Mouse (Mus musculus) neutrophil, adult 59 days (primary cell): Measurements from ENCODE around the gene Gm6096. TPM values are rescaled to one million over a fixed set of nuclear protein-coding genes. Genes with fewer than 3 reads are reported as not detected.

Experiments
- total RNA-seq, 2 experiments: library from RNA; stranded (reverse); gene quantifications; 1 replicate in 1 of 2; 2 replicates in 1 of 2; pipeline ENCODE4 v1.2.4; 2023

Gene Gm6096
- not detected for total RNA-seq

DNA sequence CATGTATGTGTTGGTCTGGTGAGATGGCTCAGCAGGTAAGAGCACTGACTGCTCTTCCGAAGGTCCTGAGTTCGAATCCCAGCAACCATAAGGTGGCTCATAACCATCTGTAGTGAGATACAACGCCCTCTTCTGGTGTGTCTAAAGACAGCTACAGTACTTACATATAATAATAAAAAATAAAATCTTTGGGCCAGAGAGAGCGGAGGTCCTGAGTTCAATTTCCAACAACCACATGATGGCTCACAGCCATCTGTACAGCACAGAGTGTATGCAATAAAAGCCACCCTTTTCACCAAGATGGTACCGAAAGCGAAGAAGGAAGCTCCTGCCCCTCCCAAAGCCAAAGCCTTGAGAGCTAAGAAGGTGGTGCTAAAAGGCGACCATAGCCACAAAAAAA, at the start of gene Gm6096:
Gene Gm6096 (plus strand): TSS at position 301 of the 400 bp plus-strand sequence.

DNA sequence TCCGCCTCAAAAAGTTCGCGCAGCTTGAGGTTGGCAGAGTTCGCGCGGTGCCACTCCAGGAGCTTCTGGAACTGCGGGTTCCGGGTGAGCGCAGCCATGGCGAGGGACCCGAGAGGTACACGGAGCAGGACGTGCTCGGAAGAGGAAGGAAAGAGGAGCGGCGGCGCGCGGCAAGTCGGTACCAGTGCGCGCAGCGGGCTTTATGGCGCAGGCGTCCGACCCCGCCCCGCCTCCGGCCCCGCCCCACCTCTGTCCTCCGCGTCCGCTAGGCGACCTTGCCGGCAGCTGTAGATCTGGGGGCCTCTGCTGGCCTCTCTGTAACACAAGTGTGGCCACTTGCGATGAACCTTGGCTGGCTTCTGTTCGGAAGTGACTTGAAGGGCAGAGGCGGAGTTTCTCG, 20.7 kb upstream of the Gm6096 start, which contains the start of gene Gpi1:
Gene Gpi1 (minus strand): TSS at position 221 of the 400 bp plus-strand sequence.

Other genes starting within 250 kb of the Gm6096 start
- not detected for gene Scgb2b27, start 237.1 kb upstream of the Gm6096 start, total RNA-seq
- gene Scgb1b27, start 229.6 kb upstream of the Gm6096 start, total RNA-seq: not detected
- gene Scgb1b30, start 155.6 kb upstream of the Gm6096 start, total RNA-seq: not detected
- gene Wtip, start 117.8 kb upstream of the Gm6096 start, total RNA-seq: under 1 TPM in 1 of 2 experiments, not detected in 1; 0.31 TPM
- 10 to 100 TPM; 61.7 to 63.7 TPM for gene Uba2, start 81.4 kb upstream of the Gm6096 start, total RNA-seq
- 10 to 100 TPM; 16.7 to 20.2 TPM for gene Pdcd2l, start 54.4 kb upstream of the Gm6096 start, total RNA-seq
- gene Gpi1, start 20.7 kb upstream of the Gm6096 start, total RNA-seq: 100 to 1,000 TPM; 774 to 885 TPM
- gene 4931406P16Rik, start 62.5 kb downstream of the Gm6096 start, total RNA-seq: 10 to 100 TPM; 15.3 to 15.6 TPM
- gene Lsm14a, start 142.3 kb downstream of the Gm6096 start, total RNA-seq: 100 to 1,000 TPM; 120 to 136 TPM